Mouse (Mus musculus): ENCODE results near the gene Nos1ap. TPM values are rescaled to one million over a fixed set of nuclear protein-coding genes. Genes with fewer than 3 reads are reported as not detected.

Gene Nos1ap
- total and polyA plus RNA-seq, 2 experiments from 2014 or later: 18.4 to 24.0 TPM

DNA sequence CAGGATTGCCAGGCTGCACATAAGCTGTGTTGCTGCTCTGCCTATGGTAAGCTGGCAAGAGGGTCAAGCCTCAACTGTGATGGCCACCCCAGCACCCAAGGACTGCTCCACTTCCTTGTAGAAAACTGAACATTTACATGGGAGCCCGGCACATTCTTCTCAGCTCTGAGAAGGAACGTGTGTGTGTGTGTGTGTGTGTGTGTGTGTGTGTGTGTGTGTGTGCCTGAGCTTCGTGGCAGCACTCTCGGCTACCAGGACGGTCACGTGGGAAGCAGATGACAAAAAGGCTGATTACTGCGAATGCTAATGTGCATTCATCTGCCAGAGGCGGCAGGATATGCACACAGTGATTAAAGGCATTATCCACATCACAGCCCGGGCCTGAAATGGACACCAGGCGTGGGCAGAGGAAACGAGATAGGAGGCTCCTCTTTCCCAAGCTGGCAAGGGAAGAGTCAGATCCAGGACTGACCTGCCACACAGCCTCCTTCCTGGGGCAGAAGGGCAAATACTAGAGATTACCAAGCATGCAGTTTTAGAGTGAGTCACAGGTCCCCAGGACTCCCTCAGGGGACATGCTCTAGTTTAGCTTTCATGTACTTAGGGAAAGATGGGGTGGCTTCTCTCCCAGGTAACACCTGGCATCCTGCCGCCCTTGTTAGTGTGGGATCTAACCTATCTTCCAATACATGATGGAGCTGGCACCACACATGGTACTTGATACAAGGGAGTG is 202.3 kb downstream of the Nos1ap start:
- H3K4me2 ChIP-seq (ENCODE audit: low read depth, low read length, poor library complexity, severe bottlenecking): no peak overlapping the region
- ATAC-seq (ENCODE audit: low FRiP score) (peak; percentile 71), DNase-seq (ENCODE audit: low spot score) (peak; percentile 85)
- H3K27me3 ChIP-seq (ENCODE audit: insufficient read depth, low read length): no peaks in the 10 kb centered on the region
- 20% methylated on average over 12 of the region's 12 CpGs for WGBS
- no peak overlapping the region for H3K9ac ChIP-seq (replicated peaks; ENCODE audit: low read length, poor library complexity, severe bottlenecking)
- TF ChIP-seq CTCF (IDR thresholded peaks at IDR 0.05): peak; percentile 42
- H3K4me3 ChIP-seq (ENCODE audit: low read depth, low read length): no peak overlapping the region
- peak overlapping the region; percentile 64 for H3K27ac ChIP-seq (ENCODE audit: low read depth, low read length)
- peaks cover 9% of the 10 kb centered on the region; the same call in 1 of the 2 replicates for H3K4me1 ChIP-seq (ENCODE audit: insufficient read depth, low read length)
- H3K9me3 ChIP-seq (ENCODE audit: low read length): no peaks in the 10 kb centered on the region
- H3K36me3 ChIP-seq (ENCODE audit: insufficient read depth, low read length): no peaks in the 10 kb centered on the region

DNA sequence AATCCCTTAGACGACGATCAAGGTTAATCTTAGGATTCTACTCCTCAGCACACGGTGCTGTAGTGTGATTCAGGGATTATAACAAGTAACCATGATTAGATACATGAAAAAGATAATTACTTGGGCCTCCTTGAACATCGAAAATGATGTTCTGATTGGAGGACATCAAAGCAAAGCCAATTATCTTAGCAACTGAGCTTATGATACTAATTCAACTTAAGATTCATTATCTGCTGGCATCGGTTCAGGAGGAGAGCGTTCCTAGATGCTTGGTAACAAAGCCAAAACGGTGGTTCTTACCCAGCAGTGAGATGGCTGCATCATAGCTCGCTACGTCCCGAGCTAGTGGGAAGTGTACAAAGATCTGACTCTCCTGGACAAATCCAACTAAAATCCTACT is 204.2 kb downstream of the Nos1ap start:
- Histone ChIP-seq H3K4me2 (ENCODE audit: low read depth, low read length, poor library complexity, severe bottlenecking) (no peak overlapping the region), H3K27ac (ENCODE audit: low read depth, low read length) (no peak overlapping the region), H3K9me3 (ENCODE audit: low read length) (no peaks in the 10 kb centered on the region), H3K36me3 (ENCODE audit: insufficient read depth, low read length) (no peaks in the 10 kb centered on the region), H3K4me3 (ENCODE audit: low read depth, low read length) (no peak overlapping the region), H3K9ac (replicated peaks; ENCODE audit: low read length, poor library complexity, severe bottlenecking) (no peak overlapping the region), H3K4me1 (ENCODE audit: insufficient read depth, low read length) (peaks cover 9% of the 10 kb centered on the region; the same call in 1 of the 2 replicates), H3K27me3 (ENCODE audit: insufficient read depth, low read length) (no peaks in the 10 kb centered on the region)
- no peak for TF ChIP-seq CTCF (IDR thresholded peaks at IDR 0.05)
- ATAC-seq (ENCODE audit: low FRiP score): no peak
- DNase-seq (ENCODE audit: low spot score): no peak
- WGBS: 74% methylated on average over 10 of the region's 10 CpGs

DNA sequence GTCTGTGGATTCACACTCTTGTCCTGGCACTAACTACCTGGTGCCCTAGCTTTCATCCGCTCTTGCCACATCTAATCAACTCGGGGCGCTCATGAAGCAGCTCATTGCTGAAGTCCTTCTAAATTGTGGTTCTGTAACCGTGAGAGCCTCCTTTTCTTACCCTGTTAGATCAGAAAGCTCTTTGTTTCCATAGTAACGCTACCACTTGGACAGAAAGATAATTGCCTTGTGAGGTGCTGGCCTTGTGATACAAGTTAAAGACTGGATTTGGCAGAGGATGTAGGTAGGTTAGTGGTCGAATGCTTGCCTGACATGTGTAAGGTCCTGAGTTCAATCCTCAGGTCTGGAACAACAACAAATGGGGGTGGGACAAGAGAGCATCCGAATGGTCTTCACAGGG is 206.1 kb downstream of the Nos1ap start:
- Histone ChIP-seq H3K4me1 (ENCODE audit: insufficient read depth, low read length) (peaks cover 9% of the 10 kb centered on the region; the same call in 1 of the 2 replicates), H3K9me3 (ENCODE audit: low read length) (no peaks in the 10 kb centered on the region), H3K4me2 (ENCODE audit: low read depth, low read length, poor library complexity, severe bottlenecking) (no peak overlapping the region), H3K36me3 (ENCODE audit: insufficient read depth, low read length) (no peaks in the 10 kb centered on the region), H3K27ac (ENCODE audit: low read depth, low read length) (no peak overlapping the region; the same call in 1 of the 2 replicates), H3K4me3 (ENCODE audit: low read depth, low read length) (no peak overlapping the region), H3K27me3 (ENCODE audit: insufficient read depth, low read length) (no peaks in the 10 kb centered on the region), H3K9ac (replicated peaks; ENCODE audit: low read length, poor library complexity, severe bottlenecking) (no peak overlapping the region)
- WGBS: 67% methylated on average over 7 of the region's 7 CpGs
- TF ChIP-seq CTCF (IDR thresholded peaks at IDR 0.05): no peak
- peak; percentile 42 for DNase-seq (ENCODE audit: low spot score)
- no peak for ATAC-seq (ENCODE audit: low FRiP score)

DNA sequence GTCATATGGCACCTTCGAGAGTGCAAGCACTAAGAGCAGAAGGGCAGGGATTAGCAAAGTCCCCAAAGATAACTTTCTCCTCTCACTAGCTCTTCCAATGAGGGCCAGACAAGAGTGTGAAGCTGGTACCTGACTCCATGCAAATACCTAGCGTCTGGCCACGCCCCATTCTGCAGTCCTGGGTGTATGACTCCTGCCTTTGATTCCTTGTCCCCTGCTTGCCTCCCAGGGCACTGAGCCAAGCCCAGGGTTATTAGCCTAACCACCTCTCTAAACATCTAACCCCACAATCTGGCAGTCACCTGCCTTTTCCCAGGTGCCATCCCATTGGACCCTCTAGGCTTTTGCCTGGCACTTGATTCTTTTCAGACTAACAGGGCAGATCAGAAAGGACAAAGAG is 208.2 kb downstream of the Nos1ap start:
- Histone ChIP-seq H3K27ac (ENCODE audit: low read depth, low read length) (no peak overlapping the region), H3K4me1 (ENCODE audit: insufficient read depth, low read length) (no peaks in the 10 kb centered on the region; the same call in 1 of the 2 replicates), H3K9me3 (ENCODE audit: low read length) (no peaks in the 10 kb centered on the region), H3K9ac (replicated peaks; ENCODE audit: low read length, poor library complexity, severe bottlenecking) (no peak overlapping the region), H3K36me3 (ENCODE audit: insufficient read depth, low read length) (no peaks in the 10 kb centered on the region), H3K27me3 (ENCODE audit: insufficient read depth, low read length) (no peaks in the 10 kb centered on the region), H3K4me2 (ENCODE audit: low read depth, low read length, poor library complexity, severe bottlenecking) (no peak overlapping the region), H3K4me3 (ENCODE audit: low read depth, low read length) (no peak overlapping the region)
- ATAC-seq (ENCODE audit: low FRiP score): 0 out of 2 replicates have a peak, but pooled peaks have one; percentile 49
- TF ChIP-seq CTCF (IDR thresholded peaks at IDR 0.05): no peak
- 41% methylated on average over 3 of the region's 3 CpGs for WGBS
- DNase-seq (ENCODE audit: low spot score): no peak

DNA sequence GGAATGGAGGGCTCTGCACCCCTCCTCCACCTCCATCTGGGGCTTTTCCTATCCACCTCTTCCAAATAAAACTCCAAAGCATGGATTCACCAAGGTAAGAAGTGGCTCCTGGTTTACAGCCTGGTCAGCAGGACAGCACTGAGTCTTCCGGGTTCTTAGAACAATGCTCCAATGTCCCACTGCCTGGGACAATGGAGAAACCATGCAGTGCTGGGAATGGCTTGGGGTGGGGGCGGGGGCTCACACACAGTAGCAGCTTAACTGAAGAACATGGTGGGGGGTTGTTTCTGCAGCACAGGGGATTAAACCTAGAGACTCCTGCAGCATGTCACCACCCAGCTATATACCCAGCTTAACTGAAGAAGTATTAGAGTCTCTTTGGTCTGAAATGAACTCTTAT is 209.2 kb downstream of the Nos1ap start:
- Histone ChIP-seq H3K27ac (ENCODE audit: low read depth, low read length) (no peak overlapping the region), H3K4me3 (ENCODE audit: low read depth, low read length) (no peak overlapping the region), H3K9ac (replicated peaks; ENCODE audit: low read length, poor library complexity, severe bottlenecking) (no peak overlapping the region), H3K4me1 (ENCODE audit: insufficient read depth, low read length) (no peaks in the 10 kb centered on the region), H3K4me2 (ENCODE audit: low read depth, low read length, poor library complexity, severe bottlenecking) (no peak overlapping the region), H3K27me3 (ENCODE audit: insufficient read depth, low read length) (no peaks in the 10 kb centered on the region), H3K9me3 (ENCODE audit: low read length) (no peaks in the 10 kb centered on the region), H3K36me3 (ENCODE audit: insufficient read depth, low read length) (no peaks in the 10 kb centered on the region)
- 12% methylated on average over 2 of the region's 2 CpGs for WGBS
- DNase-seq (ENCODE audit: low spot score) (no peak), ATAC-seq (ENCODE audit: low FRiP score) (no peak)
- TF ChIP-seq CTCF (IDR thresholded peaks at IDR 0.05): no peak

DNA sequence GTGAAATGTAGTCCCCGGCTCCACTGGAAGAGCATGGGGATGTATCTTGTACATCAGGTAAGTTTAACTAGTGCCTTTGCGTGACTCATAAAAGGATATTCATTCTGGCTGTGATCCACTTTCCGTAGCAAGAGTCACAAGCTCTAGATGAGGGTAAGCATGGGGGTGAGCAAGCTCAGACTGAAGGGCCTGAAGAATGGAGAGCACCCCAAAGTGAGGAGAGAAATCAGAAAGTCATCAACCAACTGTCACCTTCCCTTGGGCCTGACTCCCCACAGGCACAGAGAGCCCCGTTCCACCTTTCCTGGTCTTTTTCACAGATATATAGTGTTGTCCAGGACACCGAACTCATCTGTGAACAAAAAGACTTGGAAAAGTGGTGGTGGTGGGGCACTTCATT is 213.9 kb downstream of the Nos1ap start:
- Histone ChIP-seq H3K4me1 (ENCODE audit: insufficient read depth, low read length) (peaks cover 3% of the 10 kb centered on the region; the same call in 1 of the 2 replicates), H3K9me3 (ENCODE audit: low read length) (no peaks in the 10 kb centered on the region), H3K27ac (ENCODE audit: low read depth, low read length) (no peak overlapping the region), H3K4me2 (ENCODE audit: low read depth, low read length, poor library complexity, severe bottlenecking) (no peak overlapping the region), H3K27me3 (ENCODE audit: insufficient read depth, low read length) (no peaks in the 10 kb centered on the region), H3K36me3 (ENCODE audit: insufficient read depth, low read length) (no peaks in the 10 kb centered on the region), H3K4me3 (ENCODE audit: low read depth, low read length) (no peak overlapping the region), H3K9ac (replicated peaks; ENCODE audit: low read length, poor library complexity, severe bottlenecking) (no peak overlapping the region)
- ATAC-seq (ENCODE audit: low FRiP score) (no peak), DNase-seq (ENCODE audit: low spot score) (no peak)
- WGBS: 92% methylated on average over 5 of the region's 5 CpGs
- TF ChIP-seq CTCF (IDR thresholded peaks at IDR 0.05): no peak
